Mouse (Mus musculus) cerebellum, postnatal 10 days (tissue): ENCODE results near the gene Dstyk.
"Not testable (repeated sequence)": the region's sequence is repeated elsewhere in the genome, so short reads cannot be mapped to it uniquely, and the experiment has no call there.

ENCODE experiments used
- DNase-seq, 2 experiments: peaks; one replicate each; pipeline ENCODE4 v3.0.0; 2021; ENCODE audit warnings: mixed read lengths in 2 of 2

The Dstyk gene

GRCm38 (mm10) chr1:132437389-132437788 lies 20.0 kb downstream of the Dstyk start:
- no peak for DNase-seq

GRCm38 (mm10) chr1:132440896-132441435 lies 23.6 kb downstream of the Dstyk start:
- DNase-seq, result peak; percentile 25 to 48

- no peak for DNase-seq
Observed at GRCm38 (mm10) chr1:132449742-132450141, 32.4 kb downstream of the Dstyk start.

GRCm38 (mm10) chr1:132464651-132465050 lies 47.3 kb downstream of the Dstyk start:
- DNase-seq, result no peak

GRCm38 (mm10) chr1:132468926-132469325 lies 51.6 kb downstream of the Dstyk start:
- peak; percentile 20 to 21 for DNase-seq

GRCm38 (mm10) chr1:132469519-132469918 lies 52.2 kb downstream of the Dstyk start:
- DNase-seq, result no peak

GRCm38 (mm10) chr1:132470031-132470430 lies 52.7 kb downstream of the Dstyk start:
- not testable (repeated sequence) for DNase-seq

GRCm38 (mm10) chr1:132471032-132471431 lies 53.7 kb downstream of the Dstyk start:
- no peak for DNase-seq

- no peak for DNase-seq
Observed at GRCm38 (mm10) chr1:132471499-132471898, 54.1 kb downstream of the Dstyk start.

- DNase-seq, result peak; percentile 13 to 32
Observed at GRCm38 (mm10) chr1:132472537-132472936, 55.2 kb downstream of the Dstyk start.

GRCm38 (mm10) chr1:132474496-132474895 lies 57.1 kb downstream of the Dstyk start:
- DNase-seq, result no peak

GRCm38 (mm10) chr1:132476575-132476927 lies 59.2 kb downstream of the Dstyk start:
- no peak for DNase-seq

GRCm38 (mm10) chr1:132476928-132477691 lies 59.8 kb downstream of the Dstyk start, which contains the start of gene Rbbp5:
Gene Rbbp5, plus strand, starts transcription at chr1:132477365.
- DNase-seq, result peak; percentile 91 to 94

GRCm38 (mm10) chr1:132479438-132479837 lies 62.1 kb downstream of the Dstyk start:
- DNase-seq, result no peak

GRCm38 (mm10) chr1:132481619-132482018 lies 64.3 kb downstream of the Dstyk start:
- no peak for DNase-seq

- no peak for DNase-seq
Observed at GRCm38 (mm10) chr1:132483234-132483633, 65.9 kb downstream of the Dstyk start.

- no peak for DNase-seq
Observed at GRCm38 (mm10) chr1:132483759-132484158, 66.4 kb downstream of the Dstyk start.

GRCm38 (mm10) chr1:132500535-132500934 lies 83.2 kb downstream of the Dstyk start:
- peak; percentile 61 to 71 for DNase-seq

- peak in 1 of 2 experiments; percentile 9 for DNase-seq
Observed at GRCm38 (mm10) chr1:132505155-132505554, 87.8 kb downstream of the Dstyk start.

- peak in 1 of 2 experiments; percentile 6 for DNase-seq
Observed at GRCm38 (mm10) chr1:132506058-132506457, 88.7 kb downstream of the Dstyk start, which contains the start of gene Tmem81. Gene Tmem81, plus strand, starts transcription at chr1:132506230.

- DNase-seq, result no peak
Observed at GRCm38 (mm10) chr1:132506656-132507055, 89.3 kb downstream of the Dstyk start.

- peak; percentile 57 to 59 for DNase-seq
Observed at GRCm38 (mm10) chr1:132509771-132510170, 92.4 kb downstream of the Dstyk start.

GRCm38 (mm10) chr1:132511521-132511920 lies 94.2 kb downstream of the Dstyk start:
- DNase-seq, result peak; percentile 38 to 53

- peak; percentile 46 for DNase-seq
Observed at GRCm38 (mm10) chr1:132512106-132512505, 94.8 kb downstream of the Dstyk start.
